Mouse (Mus musculus) olfactory bulb, adult 2 months (tissue): ENCODE data around the gene Gm13283. TPM values are rescaled to one million over a fixed set of nuclear protein-coding genes. Genes with fewer than 3 reads are reported as not detected.
A peak's percentile ranks its signal among the peaks of the same experiment; 100 is the strongest.
"Not testable (repeated sequence)": the region's sequence is repeated elsewhere in the genome, so short reads cannot be mapped to it uniquely, and the experiment has no call there.

Experiments
- H3K27ac ChIP-seq: fragments of 200-500 bp; 2 replicates; pipeline ENCODE4 v1.5.1; 2012; ENCODE audit warnings: low read depth, low read length; ENCODE audit not compliant: insufficient read depth
- H3K4me1 ChIP-seq: fragments of 200-500 bp; 2 replicates; pipeline ENCODE4 v1.6.1; 2012; ENCODE audit warnings: low read length; ENCODE audit not compliant: control insufficient read depth, insufficient read depth
- H3K4me3 ChIP-seq: fragments of 200-500 bp; 2 replicates; pipeline ENCODE4 v1.5.1; 2012; ENCODE audit warnings: mild to moderate bottlenecking, low read depth, low read length, moderate library complexity; ENCODE audit not compliant: insufficient read depth
- CTCF ChIP-seq: fragments of 200-500 bp; IDR thresholded peaks from 2 replicates; pipeline ENCODE4 v1.5.1; 2012; ENCODE audit warnings: low read depth, mild to moderate bottlenecking, low read length, moderate library complexity; ENCODE audit not compliant: insufficient read depth
- POLR2A ChIP-seq: fragments of 200-500 bp; IDR thresholded peaks from 2 replicates; pipeline ENCODE4 v1.6.1; 2012; ENCODE audit warnings: mild to moderate bottlenecking, low read depth, low read length, moderate library complexity; ENCODE audit not compliant: insufficient read depth
- WGBS: fragments of 180-500 bp; shearing (Covaris S2); methylation state at CpG from one replicate; pipeline ENCODE4 v1.1.7; 2018; 5-methylcytosine and 5-hydroxymethylcytosine counted together
- polyA plus RNA-seq: library from polyadenylated mRNA; stranded (reverse); fragments of >200 nt; gene quantifications from 2 replicates; pipeline ENCODE4 v1.2.4, GENCODE M21; 2012; ENCODE audit warnings: low replicate concordance; ENCODE audit not compliant: missing spikeins, insufficient read depth, insufficient read length

Gm13283 gene
- not detected in 2 replicates for polyA plus RNA-seq

GRCm38 (mm10) chr4:88759610-88760268 lies at the start of gene Gm13283:
Gene Gm13283 (plus strand): TSS chr4:88760119.
- H3K4me1 ChIP-seq, H3K27ac ChIP-seq: not testable (repeated sequence)
- H3K4me3 ChIP-seq, result peak within 1 kb of the TSS; percentile 40
- WGBS, result 28% methylated on average over 10 of the region's 14 CpGs

- no peak overlapping the region for H3K4me3 ChIP-seq
- H3K4me1 ChIP-seq, result peaks cover 2% of the 10 kb centered on the region; the same call in 1 of the 2 replicates
- 65% methylated on average over 1 of the region's 1 CpGs for WGBS
- TF ChIP-seq POLR2A (no peak), CTCF (no peak)
- H3K27ac ChIP-seq, result no peak overlapping the region
Measured at GRCm38 (mm10) chr4:88714281-88714680, 45.6 kb upstream of the Gm13283 start.

- Histone ChIP-seq H3K27ac (no peak overlapping the region), H3K4me3 (no peak overlapping the region), H3K4me1 (peaks cover 2% of the 10 kb centered on the region; the same call in 1 of the 2 replicates)
- no peak for TF ChIP-seq POLR2A
- no peak for TF ChIP-seq CTCF
Measured at GRCm38 (mm10) chr4:88715059-88715458, 44.9 kb upstream of the Gm13283 start.

GRCm38 (mm10) chr4:88718715-88719114 lies 41.2 kb upstream of the Gm13283 start:
- Histone ChIP-seq H3K4me3 (no peak overlapping the region), H3K4me1 (peaks cover 2% of the 10 kb centered on the region), H3K27ac (no peak overlapping the region)
- no peak for TF ChIP-seq POLR2A
- TF ChIP-seq CTCF, result no peak
- WGBS, result 3% methylated on average over 1 of the region's 1 CpGs

GRCm38 (mm10) chr4:88721791-88722721 lies 37.9 kb upstream of the Gm13283 start, which contains the start of the genes Gm26566 and Klhl9:
Gene Gm26566 (plus strand): TSS chr4:88721805.
Gene Klhl9 (minus strand): TSS chr4:88722465.
- under 1% methylated on average over 82 of the region's 82 CpGs for WGBS

GRCm38 (mm10) chr4:88723497-88724090 lies 36.3 kb upstream of the Gm13283 start:
- no peak for TF ChIP-seq POLR2A
- no peak for TF ChIP-seq CTCF
- 68% methylated on average over 8 of the region's 8 CpGs for WGBS
- no peaks in the 10 kb centered on the region; the same call in 1 of the 2 replicates for H3K4me1 ChIP-seq
- H3K4me3 ChIP-seq, result no peak overlapping the region
- no peak overlapping the region for H3K27ac ChIP-seq

More at GRCm38 (mm10) chr4:88721791-88722721, 37.9 kb upstream of the Gm13283 start, which contains the start of the genes Gm26566 and Klhl9:
- TF ChIP-seq POLR2A (peak; percentile 93), CTCF (no peak)
- peaks cover 2% of the 10 kb centered on the region for H3K4me1 ChIP-seq
- peak within 1 kb of the TSS; percentile 96 for H3K4me3 ChIP-seq
- peak within 1 kb of the TSS; percentile 99 for H3K27ac ChIP-seq

- no peak for TF ChIP-seq POLR2A
- TF ChIP-seq CTCF, result no peak
- no peak overlapping the region for H3K4me3 ChIP-seq
- 83% methylated on average over 6 of the region's 6 CpGs for WGBS
- H3K4me1 ChIP-seq, result no peaks in the 10 kb centered on the region
- no peak overlapping the region for H3K27ac ChIP-seq
Measured at GRCm38 (mm10) chr4:88726727-88727126, 33.2 kb upstream of the Gm13283 start.

GRCm38 (mm10) chr4:88727324-88727723 lies 32.6 kb upstream of the Gm13283 start:
- Histone ChIP-seq H3K4me3 (no peak overlapping the region), H3K27ac (no peak overlapping the region), H3K4me1 (no peaks in the 10 kb centered on the region)
- TF ChIP-seq POLR2A, result no peak
- no peak for TF ChIP-seq CTCF
- 5% methylated on average over 1 of the region's 1 CpGs for whole genome bisulfite sequencing

GRCm38 (mm10) chr4:88738480-88738879 lies 21.4 kb upstream of the Gm13283 start:
- peak; percentile 77; the same call in 1 of the 2 replicates for TF ChIP-seq CTCF
- TF ChIP-seq POLR2A, result no peak
- Histone ChIP-seq H3K27ac (no peak overlapping the region), H3K4me1 (no peaks in the 10 kb centered on the region), H3K4me3 (no peak overlapping the region)
- 3% methylated on average over 2 of the region's 2 CpGs for WGBS
